Mouse (Mus musculus): ENCODE measurements around the gene Slc35c1.
A peak's percentile ranks its signal among the peaks of the same experiment; 100 is the strongest.
"Not testable (repeated sequence)": the region's sequence is repeated elsewhere in the genome, so short reads cannot be mapped to it uniquely, and the experiment has no call there.

Slc35c1 gene

DNA sequence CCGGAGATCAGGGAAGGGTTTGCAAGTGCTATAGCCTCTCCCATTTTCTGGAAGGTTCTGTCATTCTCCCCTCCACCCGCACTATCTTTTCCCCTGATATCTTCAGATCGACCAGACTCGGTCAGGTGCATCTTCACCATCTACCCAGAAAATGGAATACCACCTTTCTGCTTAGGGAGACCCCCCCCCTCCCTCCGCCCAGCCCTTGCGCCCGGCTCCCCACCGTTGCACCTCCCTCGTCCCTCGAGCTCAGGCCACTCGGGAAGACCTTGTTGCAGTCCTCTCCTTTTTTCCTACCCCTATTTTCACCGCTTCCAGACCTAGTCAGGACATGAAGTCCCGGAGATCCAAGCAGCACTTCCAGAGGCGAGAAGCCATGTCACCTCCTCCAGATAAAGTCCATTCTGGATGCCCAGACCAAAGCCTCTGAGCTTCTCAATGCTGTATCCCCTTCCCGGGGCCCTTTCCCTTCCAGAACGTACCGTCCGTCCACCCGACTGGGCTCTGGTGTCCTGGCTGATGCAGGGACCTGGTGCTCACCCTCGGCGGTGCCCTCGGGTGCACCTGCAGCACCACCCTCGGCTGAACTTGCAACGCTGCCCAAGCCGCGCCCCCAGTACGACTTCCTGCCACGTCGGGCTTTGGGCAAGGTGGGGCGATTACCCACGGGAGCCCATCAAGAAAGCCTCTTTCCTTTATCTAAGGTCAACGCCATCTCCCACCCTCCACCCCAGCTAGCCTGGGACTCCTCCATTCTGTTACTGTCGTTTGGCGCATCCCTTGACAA, at the start of gene Slc35c1:
Slc35c1 (minus strand) TSS at position 618 of the 787 bp plus-strand sequence.
- peak; percentile 59 for DNase-seq

DNA sequence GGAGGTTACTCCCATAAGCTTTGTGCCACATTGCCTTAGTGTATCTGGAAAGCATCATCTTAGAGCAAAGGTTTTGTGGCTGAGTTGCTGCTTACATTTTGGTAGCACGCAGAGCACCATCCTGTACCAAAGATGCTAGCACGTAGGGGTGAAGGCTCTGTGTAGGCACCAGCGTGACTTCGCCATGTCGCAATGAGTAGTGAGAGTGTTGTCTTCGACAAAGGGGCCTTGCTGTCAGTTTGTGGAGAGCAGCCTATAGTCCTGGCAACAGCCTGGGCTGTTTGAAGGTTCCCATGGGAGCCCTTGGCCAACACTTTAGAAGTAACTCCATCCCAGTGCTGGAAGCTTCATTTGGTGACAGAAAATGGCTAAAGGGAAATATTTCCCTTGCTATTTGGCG, 45.0 kb upstream of the Slc35c1 start:
- DNase-seq = no peak

DNA sequence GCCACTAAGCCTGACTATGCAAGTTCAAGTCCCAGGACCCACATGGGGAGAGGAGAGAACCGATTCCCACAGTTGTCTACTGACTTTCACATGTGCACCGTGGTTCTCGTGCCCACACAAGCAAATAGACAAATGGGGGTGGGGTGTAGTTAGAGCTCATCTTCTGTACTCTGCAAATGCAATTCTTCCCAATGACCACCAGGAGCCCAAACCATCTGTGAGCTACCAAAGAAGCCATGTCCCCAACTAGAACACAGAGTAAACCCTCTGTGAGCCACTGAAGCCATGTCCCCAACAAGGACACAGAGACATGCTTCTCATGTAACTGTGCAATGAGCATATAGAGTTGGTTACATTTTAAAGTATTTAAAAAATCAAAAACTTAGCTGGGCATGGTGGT, 43.1 kb upstream of the Slc35c1 start:
- no peak for DNase-seq

DNA sequence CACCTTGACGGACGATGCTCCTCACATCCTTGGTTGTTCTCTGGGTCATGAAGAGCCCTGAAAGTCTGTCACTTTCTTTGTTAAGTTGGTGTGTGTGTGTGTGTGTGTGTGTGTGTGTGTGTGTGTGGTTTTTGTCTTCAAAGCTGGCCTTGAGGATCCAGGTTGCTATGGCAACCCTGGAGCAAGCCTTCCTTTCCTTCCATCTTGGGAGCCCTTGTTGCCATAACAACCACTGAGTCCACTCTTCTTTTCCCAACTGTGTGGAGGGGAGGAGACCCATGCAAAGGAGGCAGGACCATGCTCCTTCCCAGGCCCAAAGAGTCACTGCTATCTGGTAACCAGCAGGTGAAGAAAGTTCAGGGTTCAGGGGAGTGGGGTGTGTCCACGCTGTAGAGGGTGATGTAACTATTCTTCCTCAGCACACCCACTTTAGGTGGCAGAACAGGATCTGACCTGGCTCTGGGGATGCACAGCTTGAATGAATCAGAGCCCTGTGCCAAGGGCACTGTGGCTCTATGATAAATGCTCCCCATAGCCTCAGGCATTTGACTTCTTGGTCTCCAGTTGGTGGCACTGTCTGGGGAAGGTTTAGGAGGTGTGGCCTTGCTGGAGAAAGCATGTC, 39.5 kb upstream of the Slc35c1 start:
- DNase-seq = no peak

DNA sequence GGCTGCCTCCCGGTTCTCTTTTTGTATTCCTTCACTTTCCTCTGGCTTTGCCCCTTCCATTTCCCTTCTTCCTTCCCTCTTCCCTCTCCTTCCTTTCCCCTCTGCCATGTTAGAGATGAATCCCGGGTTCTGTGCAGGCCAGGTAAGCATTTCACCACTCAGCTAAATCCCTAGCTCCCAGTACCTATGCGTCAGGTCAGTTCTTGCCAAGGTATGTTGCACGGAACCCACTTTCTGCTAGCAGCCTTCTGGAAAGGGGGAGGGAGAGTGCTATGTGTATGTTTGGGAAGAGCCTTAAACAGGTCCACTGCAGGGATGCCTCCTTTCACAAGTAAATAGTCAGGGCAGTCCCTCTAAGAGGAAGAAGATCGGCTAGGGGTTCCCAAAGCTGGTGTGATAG, 36.8 kb upstream of the Slc35c1 start:
- no peak for DNase-seq

DNA sequence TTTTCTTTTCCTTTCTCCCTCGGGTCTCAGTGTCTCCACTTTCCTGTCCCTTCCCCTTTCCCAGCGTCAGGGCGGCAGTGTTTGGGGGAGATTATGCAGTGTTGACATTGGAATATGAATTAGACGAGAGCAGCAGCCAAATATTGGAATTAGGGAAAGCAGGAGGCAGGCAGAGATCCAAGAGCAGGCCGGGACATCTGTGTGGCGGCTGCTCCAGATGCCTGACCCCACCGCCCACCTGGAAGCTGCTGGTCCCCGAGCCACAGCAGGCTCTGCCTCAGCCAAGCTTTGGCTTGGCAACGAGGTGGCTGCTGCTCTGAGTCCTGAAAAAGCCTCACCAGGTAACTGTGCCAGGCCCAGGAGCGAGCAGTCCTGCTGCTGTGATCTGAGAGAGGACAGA, 36.3 kb upstream of the Slc35c1 start:
- no peak for DNase-seq

DNA sequence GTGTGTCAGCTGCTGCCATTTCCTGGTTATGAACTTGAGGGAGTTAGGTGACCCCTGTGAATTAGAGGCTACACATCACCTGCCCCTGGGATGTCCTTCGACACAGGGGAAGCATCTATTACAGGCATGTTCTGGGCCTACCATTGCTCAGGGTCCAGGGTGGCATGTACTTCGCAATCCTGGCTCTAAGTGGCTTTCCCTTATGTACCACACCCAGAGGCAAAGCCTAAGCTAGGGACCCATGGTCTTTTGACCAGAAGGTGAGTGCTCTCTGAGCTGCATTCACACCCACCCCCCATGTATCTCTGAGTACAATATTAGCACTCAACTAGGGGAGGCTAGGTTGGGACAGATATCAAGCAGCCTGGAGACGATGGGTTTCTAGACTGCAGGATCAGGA, 34.6 kb upstream of the Slc35c1 start:
- no peak for DNase-seq

DNA sequence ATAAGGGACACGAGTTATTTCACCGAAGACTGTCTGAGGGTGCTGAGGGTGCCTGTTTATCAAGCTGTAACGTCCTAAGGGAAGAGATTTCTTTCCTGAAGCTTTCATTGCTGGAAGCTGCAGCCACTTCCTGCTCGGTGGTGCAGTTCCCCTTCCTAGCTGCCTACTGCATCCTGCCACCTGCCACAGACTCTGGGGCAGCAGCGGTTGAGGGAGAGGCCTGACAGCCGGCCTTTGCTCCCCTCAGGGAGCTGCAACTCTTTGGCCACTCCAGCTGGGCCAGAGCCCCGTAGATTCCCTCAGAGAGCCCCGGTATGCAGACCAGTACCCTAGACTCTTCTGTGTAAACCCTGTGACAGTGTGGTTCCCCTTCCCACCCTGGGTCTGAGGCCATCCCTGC, 34.1 kb upstream of the Slc35c1 start:
- DNase-seq = no peak

DNA sequence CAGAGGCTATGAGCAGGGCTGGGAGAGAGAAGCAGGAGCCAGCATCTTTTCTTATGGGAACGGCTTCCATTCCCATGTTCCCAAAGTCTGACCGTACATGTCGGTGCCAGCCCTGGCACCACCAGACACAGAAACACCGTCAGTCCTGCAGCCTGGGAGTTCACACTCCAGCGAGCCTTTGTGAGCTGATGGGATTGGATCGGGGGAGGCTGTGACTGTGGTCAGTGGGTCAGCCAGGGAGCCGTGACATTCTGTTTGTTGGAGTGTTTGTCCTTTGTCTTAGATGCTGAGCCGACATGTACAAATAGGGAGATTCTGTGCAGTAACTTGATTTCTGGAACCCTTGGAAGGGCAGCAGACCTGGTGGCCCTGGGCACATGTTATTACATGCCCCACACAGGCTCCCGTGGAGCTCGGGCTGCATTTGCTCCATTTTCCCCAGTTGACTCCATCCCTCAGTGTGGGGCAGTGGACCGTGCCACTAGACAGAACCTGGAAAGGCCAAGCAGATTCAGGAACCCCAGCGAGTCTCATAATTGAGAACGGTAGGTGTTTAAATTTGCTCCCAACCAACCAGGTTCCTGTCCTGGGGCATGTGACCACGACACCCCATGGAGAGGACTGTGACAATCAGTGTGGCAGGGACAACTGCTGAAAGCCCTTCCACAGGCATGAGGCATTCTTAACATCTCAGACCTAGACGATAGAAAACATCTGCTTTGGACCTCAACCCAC, 33.5 kb upstream of the Slc35c1 start:
- no peak for DNase-seq

DNA sequence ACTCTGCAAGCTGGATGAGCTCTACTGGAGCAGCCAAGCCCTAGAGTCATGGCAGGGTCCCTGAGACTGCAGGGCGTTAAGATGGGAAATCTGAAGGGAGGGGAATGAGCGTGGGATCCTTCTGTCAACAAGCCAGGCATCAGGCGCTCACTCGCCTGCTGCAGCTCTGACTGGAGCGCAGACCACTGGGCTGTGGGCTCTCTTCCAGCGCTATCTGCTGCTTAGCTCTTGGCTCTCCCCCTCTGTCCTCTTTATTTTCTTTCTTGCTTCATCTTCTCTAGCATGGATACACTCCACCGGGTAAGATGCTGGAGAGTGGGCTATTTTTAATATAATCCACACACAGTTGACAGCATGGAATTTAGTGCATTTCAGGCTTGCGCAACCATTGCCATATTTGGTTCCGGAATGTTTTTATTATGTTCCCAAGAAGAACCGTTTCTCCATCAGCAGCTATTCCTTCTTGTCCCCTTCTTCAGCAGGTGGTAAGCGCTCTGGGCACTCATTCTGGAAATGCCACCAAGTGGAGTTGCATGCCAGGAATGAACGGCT, 31.7 kb upstream of the Slc35c1 start:
- peak; percentile 64 for DNase-seq

DNA sequence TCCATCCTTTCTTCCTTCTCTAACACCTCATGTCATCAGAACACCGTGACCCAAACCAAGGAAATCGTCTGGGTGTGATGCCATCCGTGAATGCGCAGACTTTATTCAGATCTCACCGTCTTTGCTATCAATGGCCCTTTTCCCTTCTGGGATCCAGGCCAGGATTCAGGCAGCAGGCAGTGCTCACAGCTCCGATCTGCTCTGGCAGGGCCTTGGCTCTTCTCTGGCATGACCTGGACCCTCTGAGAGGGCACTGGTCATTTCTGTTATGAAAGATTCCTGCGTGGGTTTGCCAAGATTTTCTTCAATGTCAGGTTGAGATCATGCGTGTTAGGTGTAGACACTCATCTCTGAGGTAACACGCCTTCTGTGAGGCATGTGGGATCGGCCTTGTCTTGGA, 30.2 kb upstream of the Slc35c1 start:
- DNase-seq = no peak

DNA sequence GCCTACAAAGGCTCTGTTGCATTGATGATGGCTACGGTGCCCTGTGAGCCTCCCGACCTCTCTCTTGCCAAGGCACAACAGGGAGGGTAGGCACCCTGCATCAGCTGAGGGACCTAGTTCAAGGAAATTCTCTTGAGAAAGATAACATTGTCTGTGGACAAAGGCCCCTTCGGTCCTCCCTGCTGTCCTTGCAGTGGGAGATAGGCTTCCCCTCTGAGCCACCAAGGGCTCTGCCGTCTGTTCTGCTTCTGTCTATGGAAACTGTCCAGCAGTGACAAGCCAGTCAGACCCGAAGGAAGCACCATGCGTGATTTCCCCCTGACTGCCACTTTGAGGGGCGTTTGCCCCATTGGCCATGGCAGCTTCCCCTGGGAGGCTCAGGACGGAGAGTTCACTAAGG, 27.5 kb upstream of the Slc35c1 start:
- DNase-seq = no peak

DNA sequence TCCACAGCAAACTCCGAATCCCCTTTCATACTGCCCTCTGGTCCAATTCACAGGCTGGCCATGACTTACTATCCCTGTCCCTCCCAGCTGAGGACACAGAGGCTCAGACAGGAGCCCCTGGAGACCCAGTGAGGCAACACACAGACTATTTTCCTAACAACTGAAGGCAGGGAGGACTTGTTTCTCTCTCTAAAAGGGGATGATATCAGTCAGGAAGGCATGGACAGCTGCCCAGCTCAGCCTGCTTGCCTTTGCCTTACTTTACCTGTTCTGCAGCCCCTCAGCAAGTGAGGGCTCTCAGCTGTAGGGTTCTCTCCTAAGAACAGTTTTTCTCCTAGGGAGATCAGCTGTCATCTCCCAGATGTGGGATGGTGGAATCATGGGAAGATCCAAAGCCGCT, 26.6 kb upstream of the Slc35c1 start:
- DNase-seq = no peak

DNA sequence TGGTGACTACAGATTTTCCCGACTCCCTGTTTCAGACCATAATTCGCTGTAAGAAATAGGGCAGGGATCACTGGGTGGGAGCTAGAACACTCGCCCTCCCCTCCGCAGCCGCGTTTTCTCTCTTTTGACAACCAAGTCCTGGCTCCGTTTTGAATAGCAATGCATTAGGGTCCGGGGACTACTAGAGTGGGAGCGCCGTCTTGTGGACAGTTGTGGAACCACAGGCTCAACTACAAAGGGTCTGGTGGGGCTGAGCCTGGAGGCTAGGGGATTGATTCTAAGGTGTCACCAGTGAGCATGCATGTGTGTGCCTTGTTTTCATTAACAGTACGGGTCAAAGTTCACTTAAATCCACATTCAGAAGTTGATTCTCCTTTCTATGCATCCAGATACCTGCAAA, 26.1 kb upstream of the Slc35c1 start:
- peak; percentile 86 for DNase-seq

DNA sequence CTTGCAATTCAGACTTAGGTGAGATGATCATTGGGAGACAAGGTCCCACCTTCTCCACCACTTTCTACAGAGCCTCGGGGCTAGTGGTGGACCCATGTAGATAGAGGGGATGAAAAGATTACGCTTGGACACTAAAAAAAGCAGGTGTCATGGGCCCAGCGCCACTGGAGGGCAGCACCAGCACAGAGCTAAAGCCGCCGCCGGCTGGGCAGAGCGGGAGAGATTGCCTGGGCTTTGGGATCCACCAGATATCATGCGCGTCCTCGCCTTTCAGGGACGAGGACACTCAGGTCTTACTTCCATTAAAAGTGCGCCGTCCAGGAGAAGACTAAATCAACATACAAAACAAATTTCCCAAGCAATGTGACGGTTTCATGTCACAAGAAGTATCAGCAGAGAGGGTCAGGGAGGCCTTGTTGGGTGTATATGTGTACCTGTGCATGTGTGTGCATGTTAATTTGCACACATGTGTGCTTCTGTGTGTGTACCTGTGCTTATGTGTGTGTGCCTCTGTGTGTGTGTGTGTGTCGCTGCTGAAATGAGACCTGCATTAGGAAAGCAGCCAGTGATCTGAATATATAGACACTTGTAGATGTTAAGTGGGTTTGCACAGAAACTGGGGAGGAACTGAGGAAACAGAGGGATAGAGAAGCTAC, 25.4 kb upstream of the Slc35c1 start:
- DNase-seq = peak; percentile 82

DNA sequence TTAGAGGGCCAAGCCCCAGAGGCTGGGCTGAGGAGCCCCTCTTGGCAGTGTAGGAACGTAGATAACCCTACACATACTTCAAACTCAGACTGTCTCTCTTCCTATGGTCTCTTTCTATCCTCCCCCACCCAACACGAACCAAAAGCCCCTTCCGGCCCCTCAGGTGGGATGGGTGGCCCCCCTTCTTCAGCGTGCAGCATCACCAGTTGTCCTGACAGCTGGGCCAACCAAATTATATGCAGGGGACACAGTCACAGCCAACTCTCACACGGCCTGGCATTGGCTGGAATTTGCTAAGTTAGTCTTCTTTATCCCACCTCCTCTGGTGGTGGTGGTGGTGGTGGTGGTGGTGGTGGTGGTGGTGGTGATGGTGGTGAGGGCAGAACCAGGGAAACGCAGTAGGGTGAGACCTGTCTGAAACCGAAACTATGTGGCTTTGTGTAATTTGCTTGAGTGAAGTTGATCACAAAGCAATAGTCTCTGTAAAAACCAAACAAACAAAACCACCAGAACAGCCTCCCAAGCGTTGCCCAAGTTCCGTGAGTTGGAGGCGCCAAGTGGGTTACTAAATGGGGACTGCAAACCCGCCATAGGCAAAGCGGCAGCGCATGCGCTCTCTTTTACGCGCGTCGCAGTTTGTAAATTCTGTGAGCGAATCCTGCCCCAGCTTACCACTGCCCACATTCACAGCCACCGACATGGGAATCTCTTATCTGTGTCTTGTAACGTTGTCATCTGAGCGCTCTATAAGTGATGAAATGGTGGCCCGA, 24.1 kb upstream of the Slc35c1 start:
- DNase-seq = no peak

DNA sequence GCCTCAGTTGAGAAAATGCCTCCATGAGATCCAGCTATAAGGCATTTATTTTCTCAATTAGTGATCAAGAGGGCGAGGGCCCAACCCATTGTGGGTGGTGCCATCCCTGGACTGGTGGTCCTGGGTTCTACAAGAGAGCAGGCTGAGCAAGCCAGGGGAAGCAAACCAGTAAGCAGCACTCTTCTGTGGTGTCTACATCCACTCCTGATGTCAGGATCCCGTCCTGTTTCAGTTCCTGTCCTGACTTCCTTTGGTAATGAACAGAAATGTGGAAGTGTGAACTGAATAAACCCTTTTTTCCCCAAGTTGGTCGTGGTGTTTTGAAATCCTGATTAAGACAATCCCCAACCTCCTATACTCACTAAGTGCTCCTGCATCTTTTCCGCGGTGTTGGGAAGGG, 23.2 kb upstream of the Slc35c1 start:
- no peak for DNase-seq

DNA sequence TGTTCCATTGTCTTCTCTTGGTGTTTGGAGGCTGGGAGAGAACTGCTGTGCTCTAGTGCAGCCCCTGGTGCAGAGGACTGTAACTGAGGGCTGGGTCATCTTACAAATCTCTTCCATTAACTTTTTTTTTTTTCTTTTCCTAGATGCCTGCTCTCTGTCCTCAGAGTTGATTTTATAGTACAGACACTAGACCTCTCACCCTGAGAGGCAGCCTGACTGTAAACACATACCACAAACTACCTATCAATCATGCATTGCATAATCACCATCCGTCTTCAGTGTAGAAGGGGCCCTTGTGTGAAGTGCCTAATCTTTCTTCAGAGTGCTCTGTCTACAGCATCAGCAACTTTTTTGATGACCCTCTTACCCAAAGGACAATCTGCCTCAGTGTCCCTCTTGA, 22.2 kb upstream of the Slc35c1 start:
- DNase-seq = no peak

DNA sequence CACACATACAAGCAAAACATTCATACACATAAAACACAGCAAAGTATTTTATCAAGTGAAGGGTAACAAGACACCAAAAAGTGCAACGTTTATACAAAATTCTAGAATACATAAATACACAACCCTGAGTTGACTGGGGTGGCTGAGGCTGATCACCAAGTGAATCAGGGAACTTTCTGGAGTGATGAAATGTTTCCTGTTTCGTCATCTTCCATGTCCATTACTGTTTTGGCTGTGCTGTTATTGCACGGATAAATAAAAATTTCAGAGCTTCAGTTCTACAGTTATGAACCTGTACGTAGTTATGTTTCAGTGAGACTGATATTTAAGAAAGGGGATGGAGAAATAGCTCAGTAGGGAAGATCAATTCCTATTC, 18.0 kb upstream of the Slc35c1 start:
- DNase-seq = no peak

DNA sequence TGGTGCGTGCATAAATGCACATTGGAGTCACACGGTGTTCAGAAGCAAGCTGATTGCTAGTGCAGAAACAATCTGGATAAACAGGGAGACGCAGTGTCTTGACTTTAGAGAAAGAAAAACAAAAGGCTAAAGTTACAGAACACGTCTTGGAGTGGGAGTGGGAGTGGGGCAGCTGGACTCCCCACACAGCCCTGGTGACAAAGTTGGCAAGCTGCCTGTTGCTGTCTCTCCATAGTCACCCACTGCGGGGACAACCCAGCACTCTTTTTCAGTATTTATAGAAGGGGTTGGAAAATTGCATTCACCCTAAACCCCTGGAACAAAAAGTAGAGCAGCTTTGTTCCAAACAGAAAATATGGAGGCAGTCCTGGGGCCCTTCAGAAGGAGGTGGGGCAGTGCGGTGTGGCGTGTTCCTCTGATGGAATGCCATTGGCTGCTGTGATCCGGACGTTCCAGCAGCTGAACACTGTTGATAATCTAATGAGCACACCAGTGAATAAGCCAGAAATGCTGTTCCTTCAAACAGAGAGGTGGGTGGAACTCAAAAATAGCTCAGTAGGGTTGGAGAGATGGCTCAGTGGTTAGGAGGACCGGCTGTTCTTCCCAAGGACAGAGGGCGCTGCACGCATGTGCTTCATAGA, 17.5 kb upstream of the Slc35c1 start:
- DNase-seq = no peak

DNA sequence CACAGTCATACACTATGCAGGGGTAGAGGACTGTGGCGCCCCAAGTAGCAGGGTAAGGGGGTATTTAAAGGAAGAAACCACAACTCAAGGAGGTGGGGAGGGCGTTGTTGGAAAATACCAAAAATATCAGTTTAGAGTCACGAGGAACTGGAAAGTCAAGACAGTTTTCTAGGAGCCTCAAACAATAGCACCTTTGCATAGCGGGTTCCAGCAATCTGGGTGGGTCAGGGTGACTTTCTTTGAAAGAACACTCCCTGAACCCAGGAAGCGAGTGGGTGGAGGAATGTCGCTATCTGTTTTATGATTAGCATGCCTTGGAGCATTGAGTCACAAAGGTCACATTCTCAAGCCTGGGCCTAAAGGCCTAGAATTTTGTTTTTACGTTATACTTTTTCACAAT, 16.2 kb upstream of the Slc35c1 start:
- DNase-seq = not testable (repeated sequence)

DNA sequence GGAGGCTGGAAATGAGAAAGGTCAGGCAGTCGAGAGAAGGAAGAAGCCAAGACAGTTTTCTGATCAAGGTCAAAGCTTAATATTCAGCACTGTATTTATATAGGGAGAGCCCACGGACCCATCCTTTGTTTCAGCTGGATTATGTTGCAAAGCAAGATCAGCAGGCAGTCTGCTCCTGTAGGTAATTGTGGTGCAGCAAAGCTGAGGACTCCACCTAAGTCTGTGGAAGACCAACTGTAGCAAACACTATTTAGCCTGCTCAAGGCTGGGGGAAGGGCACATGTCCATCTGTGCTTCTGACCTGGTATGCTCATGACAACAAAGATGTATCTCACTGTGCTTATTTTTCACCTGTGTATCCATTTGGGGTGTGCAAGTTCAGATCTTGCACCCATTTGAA, 15.4 kb upstream of the Slc35c1 start:
- no peak for DNase-seq

Data from kidney, postnatal 14 days (tissue).